Mouse (Mus musculus) kidney, adult 8-10 months (tissue): Measurements from ENCODE around the gene Fgfr2.
"Not testable (repeated sequence)": the region's sequence is repeated elsewhere in the genome, so short reads cannot be mapped to it uniquely, and the experiment has no call there.

Source experiments
- DNase-seq, 2 experiments: peaks; one replicate each; pipeline ENCODE4 v3.0.0; 2022

The Fgfr2 gene

DNA sequence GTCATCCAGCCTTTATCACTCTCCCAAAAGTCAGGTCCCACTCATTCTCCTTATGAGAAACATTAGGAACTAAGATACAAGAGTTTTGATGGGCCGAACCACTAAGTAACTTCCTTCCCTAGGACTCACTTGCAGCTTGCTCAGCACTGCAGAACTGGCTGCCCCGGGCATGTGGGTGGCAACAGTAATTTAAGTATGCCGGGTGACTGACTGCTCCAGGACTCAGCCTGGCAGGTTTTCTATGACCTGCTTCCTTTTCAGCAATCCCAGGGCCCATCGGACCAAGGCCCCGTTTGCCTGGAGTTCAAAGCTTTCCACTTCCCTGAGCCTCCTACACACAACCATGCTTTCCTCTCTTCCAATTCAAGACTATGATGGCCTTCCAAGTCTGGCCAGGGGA, 566.6 kb downstream of the Fgfr2 start:
- peak in 1 of 2 experiments; percentile 15 for DNase-seq

DNA sequence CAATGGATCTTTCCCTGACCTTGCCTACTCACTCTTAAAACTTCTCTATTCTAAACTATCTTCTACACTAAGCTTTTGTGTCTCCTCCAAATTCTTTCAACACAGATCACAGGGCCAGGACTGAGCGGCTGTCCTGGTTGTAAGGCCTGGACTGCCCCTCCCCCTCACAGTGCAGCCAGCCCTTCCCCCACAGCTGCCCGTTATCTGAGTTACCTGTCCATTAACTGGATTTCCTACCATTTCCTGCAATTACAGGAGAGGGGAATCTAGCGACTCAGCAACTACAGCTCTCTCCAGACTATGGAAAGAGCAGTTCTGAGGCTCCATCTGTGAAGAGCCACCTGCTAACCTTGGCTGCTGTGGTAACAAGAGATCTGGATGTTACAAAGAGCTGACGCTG, 567.2 kb downstream of the Fgfr2 start:
- no peak for DNase-seq

DNA sequence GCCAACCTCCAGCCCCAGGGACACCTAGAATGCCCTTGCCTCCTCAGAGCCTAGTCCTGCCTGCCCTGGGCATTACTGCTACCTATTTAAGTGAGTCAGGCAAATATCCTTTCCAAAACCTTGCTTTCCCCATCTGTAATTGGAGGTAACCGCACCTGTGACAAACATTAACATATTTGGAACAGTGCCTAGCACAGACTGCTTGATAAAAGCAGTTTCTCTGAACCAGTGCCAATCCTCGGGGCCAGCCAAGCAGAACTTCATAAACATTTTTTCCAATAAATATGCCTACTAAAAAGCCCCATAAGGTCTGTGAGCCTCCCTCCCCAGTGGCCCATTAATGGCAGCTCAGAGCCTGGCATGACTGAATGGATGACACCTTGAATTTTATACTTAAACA, 569.1 kb downstream of the Fgfr2 start:
- peak; percentile 45 to 69 for DNase-seq

DNA sequence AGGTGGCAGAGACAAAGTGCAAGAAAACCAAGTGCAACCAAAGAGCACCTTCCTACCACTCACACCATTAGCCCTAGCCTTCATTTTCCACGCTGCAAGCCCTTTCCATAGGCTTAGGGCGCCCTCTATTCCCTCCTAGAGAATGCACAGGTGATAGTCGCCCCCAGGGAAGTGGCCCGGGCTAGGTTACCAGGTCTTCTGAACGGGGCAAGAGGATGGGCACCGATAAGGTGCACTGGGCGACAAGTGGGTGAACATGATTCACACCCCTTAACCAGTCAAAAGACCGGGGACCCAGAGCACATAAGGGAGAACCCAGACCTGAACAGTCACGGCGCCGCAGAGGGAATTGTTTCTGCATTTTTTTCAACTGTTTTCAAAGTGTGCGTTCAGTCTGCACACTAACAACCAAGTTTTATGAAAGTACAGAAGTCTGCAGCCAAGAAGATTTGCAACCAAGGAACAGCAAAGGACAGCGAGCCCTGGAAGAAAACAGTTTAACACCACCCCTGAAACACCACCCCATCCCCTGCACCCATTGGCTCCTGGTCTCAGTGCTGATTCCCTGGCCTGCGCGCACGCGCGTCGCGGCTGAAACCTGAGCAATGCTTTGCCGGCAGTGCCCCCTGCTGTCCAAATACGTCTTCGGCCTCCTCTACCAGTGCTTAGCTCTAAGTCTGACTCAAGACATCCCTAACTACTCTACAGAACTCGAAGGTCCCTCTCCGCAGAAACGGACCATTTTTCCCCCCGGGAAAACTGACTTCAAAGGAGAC, 571.6 kb downstream of the Fgfr2 start:
- DNase-seq, result peak; percentile 94 to 96

DNA sequence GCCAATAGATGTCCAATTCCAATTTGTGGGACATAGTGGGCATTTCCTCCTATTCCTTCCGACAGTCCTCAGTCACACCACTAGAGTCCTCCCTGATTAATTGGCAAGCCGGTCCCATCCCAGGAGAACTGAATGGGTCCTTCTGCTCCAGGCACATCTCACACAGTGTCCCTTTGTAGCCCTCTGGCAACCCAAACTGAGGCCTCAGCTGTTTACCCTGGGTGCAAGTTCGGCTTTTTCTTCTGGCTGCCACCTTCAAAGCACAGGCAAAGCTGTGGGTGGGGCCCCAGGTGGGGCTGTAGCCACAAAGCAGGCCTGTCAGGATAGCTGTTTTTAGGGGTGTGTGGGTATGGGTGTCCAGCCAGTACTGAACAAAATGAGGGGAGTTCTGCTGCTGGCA, 576.0 kb downstream of the Fgfr2 start:
- no peak for DNase-seq

DNA sequence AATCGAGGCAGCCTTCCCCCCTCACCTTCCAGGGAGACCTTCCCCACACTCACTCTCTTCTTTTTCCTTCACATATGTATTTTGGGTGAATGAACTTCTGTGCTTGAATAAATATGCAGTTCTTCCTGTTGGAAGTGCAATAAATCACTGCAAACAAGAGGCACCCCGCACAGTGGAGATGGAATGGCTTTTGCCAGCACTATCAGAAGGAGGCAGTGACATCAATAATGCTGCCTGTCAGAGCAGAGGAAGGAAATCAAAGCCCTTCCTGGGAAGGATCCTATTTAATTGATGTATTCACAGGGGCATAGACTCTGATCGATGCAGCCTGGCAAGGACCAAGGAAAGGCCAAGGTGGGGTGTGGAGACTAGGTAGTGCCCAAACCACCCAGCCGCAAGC, 580.7 kb downstream of the Fgfr2 start:
- no peak for DNase-seq

DNA sequence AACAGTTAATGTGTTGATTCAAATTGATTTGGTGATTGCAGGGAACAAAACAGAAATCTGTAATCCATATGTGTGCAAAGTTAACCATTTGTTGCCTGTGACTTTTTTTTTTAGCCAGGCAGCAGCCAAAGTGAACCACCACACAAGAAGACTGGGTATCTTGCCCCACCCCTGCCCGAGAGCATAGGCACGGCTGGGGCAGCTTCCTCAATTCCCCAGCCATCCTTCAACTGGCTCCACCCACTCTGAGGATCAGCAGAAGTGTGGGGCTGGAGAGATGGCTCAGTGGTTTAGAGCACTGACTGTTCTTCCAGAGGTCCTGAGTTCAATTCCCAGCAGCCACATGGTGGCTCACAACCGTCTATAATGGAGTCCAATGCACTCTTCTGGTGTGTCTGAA, 581.6 kb downstream of the Fgfr2 start:
- DNase-seq, result no peak

DNA sequence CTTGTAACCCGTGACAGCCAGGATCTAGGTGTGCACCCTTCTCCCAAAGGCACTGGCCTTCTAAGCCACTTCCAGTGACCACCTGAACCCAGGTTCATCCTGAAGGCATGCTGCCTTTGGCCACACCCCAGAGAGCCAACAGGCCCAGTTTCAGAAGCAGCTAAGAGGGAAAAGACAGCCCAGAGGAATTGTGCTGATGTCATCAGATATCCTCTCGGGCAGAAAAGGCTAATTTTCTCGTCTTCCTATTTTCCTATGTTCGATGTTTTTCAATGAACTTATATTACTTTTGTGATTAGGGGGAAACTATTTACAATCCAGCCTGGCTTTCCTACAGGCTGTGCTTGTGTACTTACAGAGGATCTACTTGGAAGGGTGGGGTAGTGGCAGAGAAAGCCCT, 582.6 kb downstream of the Fgfr2 start:
- DNase-seq, result no peak

DNA sequence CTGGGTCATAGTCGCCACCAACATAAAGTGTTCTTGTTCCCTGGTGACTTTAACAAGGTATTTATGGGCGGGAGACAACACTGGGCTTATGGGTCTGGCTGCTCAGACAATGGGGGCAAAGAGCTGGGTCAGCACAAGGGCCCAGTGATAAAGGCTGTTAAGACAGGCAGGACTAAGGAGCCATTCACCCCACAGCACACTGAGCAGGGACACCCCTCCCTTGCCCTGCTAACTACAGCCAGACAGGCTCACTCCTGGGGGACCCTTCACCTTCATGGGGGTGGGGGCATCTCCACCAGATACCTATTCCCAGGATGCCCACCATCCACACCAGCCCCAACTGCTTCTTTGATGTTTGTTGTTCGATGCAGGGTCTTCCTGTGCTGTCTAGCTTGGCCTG, 593.9 kb downstream of the Fgfr2 start:
- DNase-seq, result no peak

DNA sequence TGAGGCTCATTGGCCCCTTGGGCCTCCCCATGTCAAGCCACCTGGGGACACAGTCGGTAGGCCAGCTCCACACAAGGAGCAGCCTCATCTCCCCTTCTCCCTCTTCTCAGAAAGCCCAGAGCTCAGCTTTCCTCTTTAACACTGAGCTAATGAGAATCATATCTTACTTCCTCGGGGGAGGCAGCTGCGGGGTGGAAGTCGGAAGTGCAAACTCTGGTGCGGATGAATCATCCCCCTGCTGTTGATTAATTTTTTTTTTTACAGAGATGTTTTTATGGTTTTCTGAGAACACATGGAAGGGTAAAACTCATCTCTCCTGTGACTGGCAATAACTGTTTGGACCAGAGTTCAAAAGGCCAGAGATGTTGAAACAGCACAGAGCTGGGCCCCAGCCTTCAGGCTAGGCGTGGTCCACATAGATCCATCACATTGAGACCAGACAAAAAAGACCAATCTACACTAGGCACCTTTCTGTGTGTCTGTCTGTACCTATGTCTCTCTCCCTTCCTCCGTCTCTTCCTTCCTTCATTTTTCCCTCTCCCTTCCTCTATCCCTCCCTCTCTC, 609.6 kb downstream of the Fgfr2 start:
- DNase-seq, result no peak

DNA sequence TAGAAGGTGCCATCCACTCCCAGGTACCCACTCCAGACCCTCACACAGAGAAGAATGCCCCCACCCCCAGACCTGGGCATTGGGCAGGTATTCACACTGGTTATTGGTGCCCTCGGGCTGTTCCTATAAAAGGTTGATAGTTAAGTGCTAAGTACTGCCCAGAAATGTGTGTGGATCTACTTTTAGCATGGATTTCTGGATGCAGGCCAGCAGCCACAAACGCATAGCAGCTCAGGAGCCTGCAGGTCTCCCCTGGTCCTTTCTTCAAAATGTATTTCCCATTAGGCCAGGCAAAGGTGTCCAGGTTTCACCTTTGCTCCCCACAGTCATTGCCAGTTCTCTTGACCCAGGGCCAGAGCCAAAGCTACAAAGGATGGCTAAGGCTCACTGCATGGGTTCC, 614.0 kb downstream of the Fgfr2 start:
- DNase-seq, result no peak

DNA sequence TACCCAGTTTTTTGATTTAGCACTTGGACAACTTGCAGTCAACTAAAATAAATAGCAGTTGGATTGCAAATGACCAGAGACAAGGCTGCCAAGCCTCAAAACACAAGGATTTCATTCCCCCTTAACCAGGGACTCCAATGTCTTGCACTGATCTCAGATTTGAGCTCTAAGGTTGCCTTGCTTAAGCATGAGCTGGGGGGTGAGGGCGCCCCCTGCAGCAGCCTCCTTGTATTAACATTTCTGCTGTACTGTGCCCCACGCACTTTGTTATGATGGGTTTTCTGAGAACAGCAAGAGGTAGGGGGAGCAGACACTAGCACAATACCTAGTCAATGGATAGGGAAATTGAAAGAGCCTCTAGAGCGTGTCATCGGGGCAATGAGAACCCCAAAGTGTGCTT, 615.8 kb downstream of the Fgfr2 start:
- DNase-seq, result peak in 1 of 2 experiments; percentile 3

DNA sequence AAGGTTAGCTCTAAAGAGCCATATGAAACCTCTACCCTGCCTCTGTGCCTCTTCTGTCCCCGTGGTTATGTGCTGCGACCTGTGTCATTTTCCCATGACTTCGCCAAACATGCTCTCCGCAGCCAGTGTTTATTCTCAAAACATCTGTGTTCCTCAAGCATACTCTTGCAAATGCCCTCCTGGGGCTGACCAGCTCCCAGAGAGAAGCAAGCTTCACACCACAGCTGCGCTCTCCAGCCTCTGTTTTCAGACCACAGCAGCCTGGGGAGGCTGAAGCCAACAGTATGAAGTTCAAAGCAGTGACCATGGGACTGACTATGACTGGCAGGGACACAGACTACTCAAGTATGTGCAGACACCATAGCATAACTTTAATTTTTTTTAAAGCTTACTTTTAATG, 616.9 kb downstream of the Fgfr2 start:
- DNase-seq, result peak; percentile 2 to 9

DNA sequence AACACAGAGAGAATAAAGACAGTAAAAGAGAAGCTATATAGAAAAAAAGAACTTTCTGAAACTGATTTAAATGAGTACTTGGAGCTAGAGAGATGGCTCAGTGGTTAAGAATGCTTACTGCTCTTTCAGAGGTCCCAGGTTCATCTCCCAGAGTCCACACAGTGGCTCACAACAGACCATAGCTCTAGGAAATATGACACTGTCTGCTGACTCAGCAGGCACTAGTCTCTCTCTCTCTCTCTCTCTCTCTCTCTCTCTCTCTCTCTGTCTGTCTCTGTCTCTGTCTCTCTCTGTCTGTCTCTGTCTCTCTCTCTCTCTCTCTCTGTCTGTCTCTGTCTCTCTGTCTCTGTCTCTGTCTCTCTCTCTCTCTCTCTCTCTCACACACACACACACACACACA, 620.7 kb downstream of the Fgfr2 start:
- not testable (repeated sequence) for DNase-seq

DNA sequence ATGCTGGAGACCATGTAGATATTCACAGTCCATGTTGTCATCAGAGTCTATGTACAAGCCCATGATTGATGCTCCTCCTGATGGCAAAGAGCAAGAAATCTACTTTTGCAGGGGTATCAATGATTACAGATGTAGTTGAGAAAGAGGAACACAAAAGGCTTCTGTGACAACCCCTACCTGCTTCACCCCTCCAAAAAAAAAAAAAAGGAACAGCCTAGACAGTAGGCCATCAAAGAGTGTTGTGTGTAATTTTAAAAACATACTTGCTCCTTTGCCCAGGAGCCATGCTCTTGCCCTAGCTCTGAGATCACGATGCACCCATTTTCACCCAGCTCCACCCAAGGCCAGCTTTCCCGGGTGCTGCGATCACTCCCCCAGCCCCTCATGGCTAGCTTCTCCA, 626.0 kb downstream of the Fgfr2 start:
- DNase-seq, result no peak

DNA sequence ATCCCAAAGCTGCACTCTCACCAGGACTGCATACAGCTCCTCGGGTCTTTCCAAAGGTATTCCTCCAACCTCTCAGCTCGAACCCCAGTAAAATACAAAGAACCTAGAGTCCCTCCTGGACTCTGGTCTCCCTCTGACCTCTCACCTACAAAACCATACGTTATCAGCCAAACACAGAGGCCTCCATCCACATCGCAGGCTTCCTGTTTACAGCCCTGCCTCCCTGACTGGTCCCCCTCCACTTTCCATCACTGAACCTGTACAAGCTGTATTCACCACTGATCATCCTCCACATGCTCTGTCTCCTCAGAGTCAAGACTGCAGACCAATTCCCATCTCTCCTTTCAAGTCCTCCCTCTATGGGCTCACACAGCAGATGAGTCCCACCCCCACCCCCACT, 628.9 kb downstream of the Fgfr2 start:
- no peak for DNase-seq

DNA sequence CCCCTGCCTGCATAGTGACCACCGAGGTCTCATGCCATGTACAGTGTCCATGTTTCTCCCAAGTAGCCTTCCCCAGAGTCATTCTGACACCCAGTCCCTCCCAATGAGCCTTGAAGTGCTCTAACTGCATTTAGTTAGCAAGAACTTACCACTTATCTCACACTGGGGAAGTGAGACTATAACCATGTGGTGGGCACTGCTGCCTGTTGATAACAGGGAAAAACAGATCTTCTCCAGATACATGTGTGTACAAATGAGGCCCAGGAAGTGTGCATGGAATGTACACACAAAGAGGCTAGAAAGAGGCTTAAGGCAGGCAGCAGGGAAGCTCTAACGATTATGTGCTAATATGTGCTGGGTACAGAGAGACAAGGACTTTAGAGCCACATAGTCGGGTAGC, 629.5 kb downstream of the Fgfr2 start:
- DNase-seq, result no peak

DNA sequence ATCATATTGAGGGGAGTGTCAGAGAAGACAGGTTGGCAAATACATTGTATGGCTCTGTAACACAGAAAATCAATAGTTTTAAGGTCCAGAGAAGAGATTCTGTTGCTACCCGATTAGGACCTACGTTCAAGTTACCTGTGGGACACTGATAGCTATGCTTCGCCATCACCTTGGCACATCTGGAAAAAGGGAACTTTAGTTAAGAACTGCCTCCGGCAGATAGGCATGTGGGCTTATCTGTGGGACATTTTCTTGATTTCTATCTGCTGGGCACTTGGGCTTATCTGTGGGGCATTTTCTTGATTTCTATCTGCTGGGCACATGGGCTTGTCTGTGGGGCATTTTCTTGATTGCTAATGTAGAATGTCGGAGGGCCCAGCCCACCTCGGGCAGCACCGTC, 631.2 kb downstream of the Fgfr2 start:
- DNase-seq, result no peak

DNA sequence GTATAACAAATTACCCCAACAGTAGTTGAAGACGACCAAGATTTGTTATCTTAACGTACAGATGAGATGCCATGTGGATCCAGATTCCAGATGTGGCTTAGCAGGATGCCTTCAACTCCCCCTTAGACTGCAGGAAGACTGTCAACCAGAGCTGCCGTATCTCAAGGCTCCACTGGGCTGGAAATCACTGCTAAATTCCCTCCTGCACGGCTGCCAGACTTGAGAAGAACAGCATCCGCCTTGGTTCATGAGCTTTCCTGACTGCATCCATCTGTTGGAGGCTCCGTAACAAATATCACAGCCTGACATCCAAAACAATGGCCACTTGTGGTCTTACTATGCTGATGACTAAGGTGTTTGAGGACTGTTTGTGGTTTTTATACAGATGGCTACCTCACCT, 635.8 kb downstream of the Fgfr2 start:
- DNase-seq, result no peak

DNA sequence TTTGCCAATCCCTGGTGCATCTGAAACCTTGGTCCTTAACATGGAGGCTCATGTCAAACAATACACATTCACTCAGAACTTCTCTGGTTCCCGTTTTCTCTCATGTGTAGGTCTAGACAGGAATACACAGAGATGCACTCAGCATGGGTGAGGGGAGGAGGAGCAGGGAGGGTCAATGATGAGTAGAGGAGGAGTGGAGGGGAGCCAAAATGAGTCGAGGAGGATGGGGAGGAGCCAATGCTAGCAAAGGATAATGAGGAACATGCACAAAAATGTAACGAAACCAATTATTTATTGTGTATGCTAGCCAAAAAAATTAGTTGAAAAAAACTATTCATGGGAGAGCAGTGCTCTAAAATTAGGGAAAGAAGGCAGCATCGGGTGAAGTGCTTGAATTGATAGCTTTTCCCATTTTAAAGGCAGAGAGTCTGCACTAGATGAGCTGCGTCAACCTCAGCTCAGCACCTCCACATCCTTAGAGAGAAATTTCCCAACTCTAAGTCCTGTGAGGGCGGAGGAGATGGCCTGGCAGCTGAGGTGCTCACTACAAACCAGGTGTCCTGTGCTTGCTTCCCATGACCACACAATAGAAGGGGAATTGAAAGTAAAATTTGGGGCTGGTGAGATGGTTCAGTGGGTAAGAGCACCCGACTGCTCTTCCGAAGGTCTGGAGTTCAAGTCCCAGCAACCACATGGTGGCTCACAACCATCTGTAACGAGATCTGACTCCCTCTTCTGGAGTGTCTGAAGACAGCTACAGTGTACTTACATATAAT, 636.6 kb downstream of the Fgfr2 start:
- no peak for DNase-seq

DNA sequence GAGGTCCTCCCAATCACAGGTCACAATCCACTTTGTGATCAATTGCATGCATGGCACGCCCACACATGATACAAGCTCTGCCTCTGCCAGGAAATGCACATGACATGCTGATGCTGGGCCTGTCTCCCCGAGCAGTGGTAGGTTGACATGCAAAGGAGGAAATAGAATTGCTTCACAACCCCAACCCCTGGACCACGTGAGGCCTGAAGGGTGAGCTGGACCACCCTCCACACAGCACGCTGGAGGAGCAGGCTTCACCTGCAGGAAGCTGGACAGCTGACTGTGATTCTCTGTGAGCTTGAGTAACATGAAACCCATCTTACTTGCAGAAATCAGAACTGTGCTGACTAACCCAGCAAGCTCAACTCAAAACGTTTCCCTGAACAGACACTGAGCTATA, 638.7 kb downstream of the Fgfr2 start:
- no peak for DNase-seq

DNA sequence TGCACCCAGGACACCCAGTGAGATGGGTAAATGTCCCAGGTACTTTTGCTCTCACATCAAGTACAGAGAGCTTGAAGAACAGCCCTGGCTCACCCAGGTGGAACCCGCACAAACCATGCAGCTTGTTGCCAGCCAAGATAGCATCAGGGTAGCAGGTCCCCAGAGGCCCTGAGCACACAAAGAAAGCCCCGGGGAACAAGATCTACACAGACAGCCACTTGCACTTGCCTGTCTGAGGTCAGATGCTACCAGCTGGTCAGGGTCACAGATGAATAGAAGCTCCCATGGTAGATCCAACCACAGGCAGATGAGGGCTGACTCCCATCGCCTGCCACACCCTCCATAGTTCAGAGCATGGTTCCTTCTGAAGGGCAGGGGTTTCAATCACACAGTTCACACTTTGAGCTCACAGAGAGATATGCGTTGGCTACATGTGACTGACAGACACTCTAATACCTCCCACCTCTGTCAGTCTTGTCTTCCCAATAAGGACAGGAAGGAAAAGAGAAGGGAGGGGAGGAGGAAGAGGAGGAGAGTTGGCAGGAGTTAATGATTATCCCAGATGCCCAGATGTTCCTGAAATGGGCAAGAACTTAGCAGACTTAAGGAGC, 642.3 kb downstream of the Fgfr2 start:
- no peak for DNase-seq

DNA sequence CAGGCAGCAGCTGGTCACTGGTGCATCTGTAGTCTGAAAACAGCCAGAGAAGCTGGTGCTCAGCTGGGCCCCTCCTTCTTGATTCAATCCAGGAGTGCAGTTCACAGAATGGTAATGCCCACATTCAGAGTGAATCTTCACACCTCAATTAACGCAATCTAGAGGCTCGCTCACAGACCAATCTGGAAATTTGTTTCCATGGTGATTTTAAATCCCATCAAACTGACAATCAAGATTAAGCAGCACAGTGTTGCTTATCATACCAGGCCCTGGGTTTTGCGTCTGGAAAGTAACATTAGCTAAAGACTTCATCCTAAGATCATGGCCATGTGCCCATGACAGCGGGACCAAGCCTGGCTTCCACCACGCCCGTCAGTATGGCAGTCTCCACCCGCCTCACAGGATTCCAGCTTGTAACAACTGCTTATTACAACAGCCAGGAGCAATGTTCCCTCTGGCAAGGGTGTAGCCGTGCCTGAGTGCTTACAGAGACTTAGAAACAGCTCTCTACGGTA, 644.8 kb downstream of the Fgfr2 start:
- no peak for DNase-seq

DNA sequence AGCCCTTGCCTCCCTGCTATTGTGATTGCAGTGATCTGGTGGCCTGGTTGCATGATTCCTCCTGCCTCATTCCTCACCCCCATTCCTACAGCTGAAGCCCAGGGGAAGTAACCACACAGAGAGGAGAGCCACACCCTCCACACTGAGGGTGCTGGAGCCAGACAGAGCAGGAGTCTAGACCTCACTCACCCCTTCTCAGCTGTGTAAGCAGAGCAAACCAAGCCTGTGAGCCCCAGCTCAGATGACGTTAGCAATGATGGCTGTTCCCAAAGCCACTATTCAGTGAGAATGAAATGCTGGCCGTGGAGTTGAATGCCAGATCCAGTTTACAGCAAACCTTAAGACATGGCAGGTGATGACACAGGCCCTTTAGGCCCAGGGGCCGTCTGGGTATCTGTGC, 645.4 kb downstream of the Fgfr2 start:
- DNase-seq, result no peak
